Mouse (Mus musculus) erythroblast, embryonic 14.5 days (primary cell): ENCODE results near the gene Vcp. TPM values are rescaled to one million over a fixed set of nuclear protein-coding genes. Genes with fewer than 3 reads are reported as not detected.
A peak's percentile ranks its signal among the peaks of the same experiment; 100 is the strongest.

Experiments
- H3K27me3 ChIP-seq: 2 replicates; pipeline ENCODE4 v1.6.1; 2012; ENCODE audit warnings: inconsistent platforms; ENCODE audit not compliant: control insufficient read depth
- H3K36me3 ChIP-seq: 2 replicates; pipeline ENCODE4 v1.6.1; 2012; ENCODE audit warnings: mild to moderate bottlenecking, inconsistent platforms; ENCODE audit not compliant: control insufficient read depth
- H3K4me1 ChIP-seq: 2 replicates; pipeline ENCODE4 v1.6.1; 2012; ENCODE audit warnings: inconsistent platforms; ENCODE audit not compliant: control insufficient read depth
- H3K4me3 ChIP-seq: replicated peaks from 2 replicates; pipeline ENCODE3; 2012; ENCODE audit warnings: moderate library complexity, mild to moderate bottlenecking, inconsistent platforms
- H3K9me3 ChIP-seq: 2 replicates; pipeline ENCODE4 v1.6.1; 2012; ENCODE audit warnings: low read length, inconsistent platforms, mixed read lengths; ENCODE audit not compliant: control insufficient read depth
- GATA1 ChIP-seq: IDR thresholded peaks from 2 replicates; pipeline ENCODE4 v1.6.1; 2012; ENCODE audit warnings: low read length, inconsistent platforms, mixed read lengths
- TAL1 ChIP-seq: IDR thresholded peaks from 3 replicates; pipeline ENCODE4 v1.6.1; 2012; ENCODE audit warnings: low read length, inconsistent platforms, mixed read lengths
- polyA plus RNA-seq: library from polyadenylated mRNA; stranded (reverse); fragments of >175 nt; gene quantifications from 2 replicates; pipeline ENCODE4 v1.2.3, GENCODE M21; 2012

Vcp gene
- polyA plus RNA-seq, 1 experiment = 6.3 TPM

GRCm38 (mm10) chr4:43039609-43040008, 39.3 kb upstream of the Vcp start:
- H3K27me3 ChIP-seq = peaks cover 5% of the 10 kb centered on the region
- no peak for TF ChIP-seq GATA1
- H3K4me1 ChIP-seq = peaks cover 70% of the 10 kb centered on the region
- peak overlapping the region; percentile 78 for H3K4me3 ChIP-seq
- peaks cover 32% of the 10 kb centered on the region for H3K36me3 ChIP-seq
- no peaks in the 10 kb centered on the region for H3K9me3 ChIP-seq

GRCm38 (mm10) chr4:43038567-43039495, 38.5 kb upstream of the Vcp start:
- H3K4me1 ChIP-seq = peaks cover 68% of the 10 kb centered on the region
- H3K4me3 ChIP-seq = peak overlapping the region; percentile 78
- no peak for TF ChIP-seq GATA1
- TF ChIP-seq TAL1 = no peak
- no peaks in the 10 kb centered on the region for H3K9me3 ChIP-seq
- H3K36me3 ChIP-seq = peaks cover 40% of the 10 kb centered on the region
- H3K27me3 ChIP-seq = no peaks in the 10 kb centered on the region

GRCm38 (mm10) chr4:43037860-43038566, 37.7 kb upstream of the Vcp start:
- no peaks in the 10 kb centered on the region for H3K9me3 ChIP-seq
- peaks cover 48% of the 10 kb centered on the region for H3K36me3 ChIP-seq
- peak overlapping the region; percentile 78 for H3K4me3 ChIP-seq
- peaks cover 68% of the 10 kb centered on the region for H3K4me1 ChIP-seq
- TF ChIP-seq TAL1 (peak; percentile 78), GATA1 (peak; percentile 70)
- no peaks in the 10 kb centered on the region for H3K27me3 ChIP-seq

GRCm38 (mm10) chr4:43036356-43036755, 36.0 kb upstream of the Vcp start:
- no peaks in the 10 kb centered on the region for H3K9me3 ChIP-seq
- peaks cover 61% of the 10 kb centered on the region for H3K36me3 ChIP-seq
- no peaks in the 10 kb centered on the region for H3K27me3 ChIP-seq
- TF ChIP-seq TAL1 = no peak
- no peak for TF ChIP-seq GATA1
- H3K4me3 ChIP-seq = peak overlapping the region; percentile 78
- H3K4me1 ChIP-seq = peaks cover 82% of the 10 kb centered on the region

GRCm38 (mm10) chr4:43035851-43036250, 35.5 kb upstream of the Vcp start:
- peaks cover 61% of the 10 kb centered on the region for H3K36me3 ChIP-seq
- TF ChIP-seq GATA1 = no peak
- TF ChIP-seq TAL1 = no peak
- H3K27me3 ChIP-seq = no peaks in the 10 kb centered on the region
- H3K4me3 ChIP-seq = peak overlapping the region; percentile 78
- peaks cover 80% of the 10 kb centered on the region for H3K4me1 ChIP-seq
- no peaks in the 10 kb centered on the region for H3K9me3 ChIP-seq

GRCm38 (mm10) chr4:43033481-43033880, 33.2 kb upstream of the Vcp start:
- Histone ChIP-seq H3K27me3 (no peaks in the 10 kb centered on the region), H3K9me3 (no peaks in the 10 kb centered on the region), H3K4me3 (no peak overlapping the region), H3K4me1 (peaks cover 73% of the 10 kb centered on the region), H3K36me3 (peaks cover 79% of the 10 kb centered on the region)
- TF ChIP-seq GATA1 (no peak), TAL1 (no peak)

GRCm38 (mm10) chr4:43032501-43032900, 32.2 kb upstream of the Vcp start:
- H3K4me1 ChIP-seq = peaks cover 66% of the 10 kb centered on the region
- no peak overlapping the region for H3K4me3 ChIP-seq
- H3K36me3 ChIP-seq = peaks cover 88% of the 10 kb centered on the region

GRCm38 (mm10) chr4:43031237-43031995, 31.1 kb upstream of the Vcp start, which contains the start of gene Stoml2:
TSS of gene Stoml2 (minus strand) at chr4:43031710.
- H3K4me1 ChIP-seq = peaks cover 58% of the 10 kb centered on the region
- H3K9me3 ChIP-seq = no peaks in the 10 kb centered on the region
- no peaks in the 10 kb centered on the region for H3K27me3 ChIP-seq
- H3K36me3 ChIP-seq = peaks cover 88% of the 10 kb centered on the region
- peak within 1 kb of the TSS; percentile 77 for H3K4me3 ChIP-seq
- no peak for TF ChIP-seq TAL1
- no peak for TF ChIP-seq GATA1

More at GRCm38 (mm10) chr4:43032501-43032900, 32.2 kb upstream of the Vcp start:
- H3K27me3 ChIP-seq = no peaks in the 10 kb centered on the region
- TF ChIP-seq GATA1 (no peak), TAL1 (no peak)
- no peaks in the 10 kb centered on the region for H3K9me3 ChIP-seq
